Mouse (Mus musculus) stomach, postnatal 0 days (tissue): Measurements from ENCODE around the gene Sez6l. TPM values are rescaled to one million over a fixed set of nuclear protein-coding genes. Genes with fewer than 3 reads are reported as not detected.
A peak's percentile ranks its signal among the peaks of the same experiment; 100 is the strongest.

ENCODE experiments used
- ATAC-seq: fragments of 200-750 bp; cut with Nextera tagmentation; 2 replicates; pipeline ENCODE4 v1.8.0; 2017; ENCODE audit not compliant: low FRiP score, low TSS enrichment
- DNase-seq: peaks from one replicate; pipeline ENCODE4 v3.0.0-alpha.2; 2016; ENCODE audit warnings: low spot score
- H3K27ac ChIP-seq: fragments of 300-500 bp; sonication (generic); replicated peaks from 2 replicates; pipeline ENCODE4 v1.5.1; 2014; ENCODE audit warnings: mild to moderate bottlenecking, control low read depth
- H3K27me3 ChIP-seq: fragments of 300-500 bp; sonication (generic); 2 replicates; pipeline ENCODE4 v1.6.1; 2014; ENCODE audit warnings: low read length; ENCODE audit not compliant: control insufficient read depth, insufficient read depth
- H3K36me3 ChIP-seq: fragments of 300-500 bp; sonication (generic); 2 replicates; pipeline ENCODE4 v1.6.1; 2014; ENCODE audit warnings: low read length, mixed read lengths; ENCODE audit not compliant: control insufficient read depth, insufficient read depth
- H3K4me1 ChIP-seq: fragments of 300-500 bp; sonication (generic); replicated peaks from 2 replicates; pipeline ENCODE4 v1.6.1; 2014; ENCODE audit warnings: antibody characterized with exemption; ENCODE audit not compliant: control insufficient read depth, insufficient read depth
- H3K4me2 ChIP-seq: fragments of 300-500 bp; sonication (generic); replicated peaks from 2 replicates; pipeline ENCODE4 v1.6.1; 2014; ENCODE audit warnings: low read depth, mild to moderate bottlenecking, control low read depth, moderate library complexity
- H3K4me3 ChIP-seq: fragments of 300-500 bp; sonication (generic); 2 replicates; pipeline ENCODE4 v1.5.1; 2014; ENCODE audit warnings: low read depth, low read length, control low read depth
- H3K9ac ChIP-seq: fragments of 300-500 bp; sonication (generic); 2 replicates; pipeline ENCODE4 v1.6.1; 2014; ENCODE audit warnings: mild to moderate bottlenecking, low read length, control low read depth, mixed read lengths
- H3K9me3 ChIP-seq: fragments of 300-500 bp; sonication (generic); 2 replicates; pipeline ENCODE4 v1.6.1; 2016; ENCODE audit warnings: low read length; ENCODE audit not compliant: control insufficient read depth
- CTCF ChIP-seq: IDR thresholded peaks from 2 replicates; pipeline ENCODE4 v1.5.1; 2016; ENCODE audit warnings: antibody characterized with exemption, low read depth, mild to moderate bottlenecking, moderate library complexity
- EP300 ChIP-seq: optimal IDR thresholded peaks from 2 replicates; pipeline ENCODE3; 2016; ENCODE audit warnings: antibody characterized with exemption
- WGBS: fragments of 180-500 bp; shearing (Covaris S2); extraction: QIAGEN DNeasy Blood & Tissue Kit; methylation state at CpG from one replicate; pipeline ENCODE4 v1.1.7; 2014; 5-methylcytosine and 5-hydroxymethylcytosine counted together
- polyA plus RNA-seq: library from polyadenylated mRNA; unstranded; fragments of >200 nt; fragmentation: Nextera tagmentation; extraction: Ambion mirVana; gene quantifications from 2 replicates; pipeline ENCODE4 v1.2.1, GENCODE M21; 2015

The Sez6l gene
- polyA plus RNA-seq, 1 experiment from 2014 or later = 0.42 TPM

GRCm38 (mm10) chr5:112409274-112409673 lies 167.7 kb downstream of the Sez6l start:
- Histone ChIP-seq H3K27me3 (no peaks in the 10 kb centered on the region), H3K4me1 (no peaks in the 10 kb centered on the region), H3K4me3 (no peak overlapping the region), H3K36me3 (no peaks in the 10 kb centered on the region), H3K27ac (no peak overlapping the region), H3K4me2 (no peak overlapping the region), H3K9me3 (0 out of 2 replicates have a peak, but pooled peaks cover 2% of the 10 kb centered on the region), H3K9ac (no peak overlapping the region)
- no peak for DNase-seq
- 48% methylated on average over 5 of the region's 5 CpGs for WGBS
- TF ChIP-seq CTCF (no peak), EP300 (no peak)
- ATAC-seq = no peak

GRCm38 (mm10) chr5:112406017-112406416 lies 171.0 kb downstream of the Sez6l start:
- no peak for DNase-seq

DNA sequence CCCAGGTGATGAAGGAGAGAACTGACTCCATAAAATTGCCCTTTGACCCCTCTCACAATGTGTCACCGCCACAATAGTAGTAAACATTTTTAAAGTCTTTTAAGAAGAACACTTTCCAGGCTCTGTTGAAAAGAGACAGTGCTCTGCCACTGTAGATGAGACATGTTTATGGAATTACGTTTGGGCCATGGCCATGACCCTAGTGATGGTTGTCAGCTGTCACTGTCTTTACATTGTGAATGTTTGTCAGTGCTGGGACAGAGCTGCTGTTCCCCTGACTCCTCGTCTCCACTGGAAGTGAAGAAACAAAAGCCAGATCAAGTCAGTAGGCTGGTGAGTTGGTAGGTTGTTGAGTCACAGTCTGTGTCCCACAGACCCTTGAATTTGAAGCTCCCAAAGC lies 174.5 kb downstream of the Sez6l start:
- Histone ChIP-seq H3K4me2 (no peak overlapping the region), H3K36me3 (no peaks in the 10 kb centered on the region), H3K9me3 (no peaks in the 10 kb centered on the region), H3K9ac (no peak overlapping the region), H3K27ac (no peak overlapping the region), H3K27me3 (no peaks in the 10 kb centered on the region), H3K4me3 (no peak overlapping the region), H3K4me1 (no peaks in the 10 kb centered on the region)
- whole genome bisulfite sequencing = 36% methylated on average over 3 of the region's 3 CpGs
- DNase-seq = no peak
- TF ChIP-seq CTCF (no peak), EP300 (no peak)
- no peak; the same call in 1 of the 2 replicates for ATAC-seq

More at GRCm38 (mm10) chr5:112406017-112406416, 171.0 kb downstream of the Sez6l start:
- Histone ChIP-seq H3K36me3 (no peaks in the 10 kb centered on the region), H3K27me3 (no peaks in the 10 kb centered on the region), H3K9ac (no peak overlapping the region), H3K4me2 (no peak overlapping the region), H3K9me3 (no peaks in the 10 kb centered on the region), H3K27ac (no peak overlapping the region), H3K4me3 (no peak overlapping the region), H3K4me1 (no peaks in the 10 kb centered on the region)
- WGBS = 54% methylated on average over 3 of the region's 3 CpGs
- TF ChIP-seq EP300 = no peak
- no peak for TF ChIP-seq CTCF
- ATAC-seq = no peak

- Histone ChIP-seq H3K4me3 (no peak overlapping the region), H3K9ac (no peak overlapping the region), H3K9me3 (no peaks in the 10 kb centered on the region), H3K4me1 (no peaks in the 10 kb centered on the region), H3K27ac (no peak overlapping the region), H3K27me3 (0 out of 2 replicates have a peak, but pooled peaks cover under 1% of the 10 kb centered on the region), H3K36me3 (no peaks in the 10 kb centered on the region), H3K4me2 (no peak overlapping the region)
- WGBS = 47% methylated on average over 10 of the region's 10 CpGs
- TF ChIP-seq CTCF (no peak), EP300 (no peak)
- DNase-seq = no peak
- ATAC-seq = no peak
Observed at GRCm38 (mm10) chr5:112399284-112399683, 177.7 kb downstream of the Sez6l start.

DNA sequence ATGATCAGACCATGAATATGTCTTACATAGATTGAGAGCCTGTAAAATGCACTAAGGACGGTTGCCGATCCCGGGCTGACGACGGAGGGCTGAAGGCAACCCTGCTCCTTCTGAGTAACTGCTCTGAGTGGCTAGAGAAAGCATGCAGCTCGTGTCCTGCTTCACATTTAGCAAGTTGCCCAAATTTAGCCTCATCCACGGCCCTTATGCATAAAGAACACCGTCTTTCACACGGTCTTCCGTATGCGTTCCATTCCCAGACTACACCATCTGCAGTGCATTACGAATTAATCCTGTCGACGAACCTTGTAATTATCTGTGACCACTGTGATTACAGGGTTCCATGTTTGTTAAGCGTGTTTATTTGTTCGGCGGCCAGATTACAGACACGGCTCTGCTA lies 180.9 kb downstream of the Sez6l start:
- Histone ChIP-seq H3K4me3 (no peak overlapping the region), H3K27me3 (0 out of 2 replicates have a peak, but pooled peaks cover 2% of the 10 kb centered on the region), H3K4me2 (no peak overlapping the region), H3K36me3 (no peaks in the 10 kb centered on the region), H3K9ac (no peak overlapping the region), H3K4me1 (no peaks in the 10 kb centered on the region), H3K27ac (no peak overlapping the region), H3K9me3 (no peaks in the 10 kb centered on the region)
- DNase-seq = no peak
- no peak for TF ChIP-seq EP300
- TF ChIP-seq CTCF = no peak
- ATAC-seq = no peak
- 76% methylated on average over 18 of the region's 18 CpGs for WGBS

- Histone ChIP-seq H3K27me3 (0 out of 2 replicates have a peak, but pooled peaks cover 2% of the 10 kb centered on the region), H3K9me3 (no peaks in the 10 kb centered on the region), H3K4me3 (peak within 1 kb of the TSS; percentile 49), H3K36me3 (no peaks in the 10 kb centered on the region), H3K4me2 (peak within 1 kb of the TSS; percentile 64), H3K4me1 (no peaks in the 10 kb centered on the region), H3K27ac (no peak within 1 kb of the TSS), H3K9ac (peak within 1 kb of the TSS; percentile 56)
- ATAC-seq (peak; percentile 82), DNase-seq (peak; percentile 59)
- TF ChIP-seq CTCF (peak; percentile 39; the same call in 1 of the 2 replicates), EP300 (no peak)
- WGBS = 3% methylated on average over 31 of the region's 67 CpGs
Observed at GRCm38 (mm10) chr5:112394779-112395443, 182.1 kb downstream of the Sez6l start, which contains the start of gene Asphd2. Asphd2 (minus strand) TSS chr5:112394866.
